Mouse (Mus musculus): ENCODE measurements at regions not wholly inside any gene's neighbourhood (a gene's known extent, or its start where the extent isn't known, plus 50 kb on each side); places are given as distances from the start of the nearest gene placed in this dataset.

- H3K9ac ChIP-seq = no peak overlapping the region
- no peak for TF ChIP-seq CTCF (IDR thresholded peaks at IDR 0.05; ENCODE audit: low read depth)
- no peak overlapping the region for H3K4me2 ChIP-seq
- no peaks in the 10 kb centered on the region for H3K27me3 ChIP-seq (ENCODE audit: insufficient read depth, low read length)
- no peaks in the 10 kb centered on the region for H3K4me1 ChIP-seq (ENCODE audit: insufficient read depth)
- DNase-seq = no peak
- no peak for ATAC-seq (ENCODE audit: insufficient read depth)
- no peaks in the 10 kb centered on the region for H3K36me3 ChIP-seq (ENCODE audit: insufficient read depth)
- no peaks in the 10 kb centered on the region for H3K9me3 ChIP-seq (ENCODE audit: low read depth, low read length)
- H3K27ac ChIP-seq (ENCODE audit: low read depth) = no peak overlapping the region
- no peak overlapping the region for H3K4me3 ChIP-seq (ENCODE audit: low read depth, low read length)
- WGBS = 76% methylated on average over 4 of the region's 4 CpGs
Measured at GRCm38 (mm10) chr4:33731837-33732236, 192.6 kb upstream of the Cnr1 start.

DNA sequence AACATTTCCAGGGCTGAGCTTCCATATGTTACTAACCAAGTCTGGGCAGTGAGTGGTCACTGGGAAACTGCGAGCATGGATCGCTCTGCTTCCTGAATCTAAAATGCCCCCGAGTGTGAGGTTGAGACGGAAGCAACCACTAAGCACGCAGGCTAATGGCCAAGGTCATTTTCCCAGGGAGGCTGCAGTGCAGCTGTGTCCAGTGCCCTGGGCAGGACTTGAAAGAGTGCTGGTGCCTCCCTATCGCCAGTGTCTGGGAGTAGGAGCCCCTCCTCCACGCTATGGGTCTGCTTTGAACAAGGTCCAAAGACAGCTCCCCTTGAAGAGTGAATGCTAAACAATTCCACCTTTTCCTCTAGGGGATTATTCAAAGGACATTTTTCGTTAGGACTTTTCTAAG is 189.5 kb upstream of the Cnr1 start:
- ATAC-seq (ENCODE audit: insufficient read depth) = no peak
- TF ChIP-seq CTCF (IDR thresholded peaks at IDR 0.05; ENCODE audit: low read depth) = no peak

GRCm38 (mm10) chr4:33735442-33735966 is 188.9 kb upstream of the Cnr1 start:
- Histone ChIP-seq H3K4me2 (no peak overlapping the region), H3K9me3 (ENCODE audit: low read depth, low read length) (no peaks in the 10 kb centered on the region), H3K4me1 (ENCODE audit: insufficient read depth) (no peaks in the 10 kb centered on the region), H3K36me3 (ENCODE audit: insufficient read depth) (no peaks in the 10 kb centered on the region), H3K4me3 (ENCODE audit: low read depth, low read length) (no peak overlapping the region), H3K27ac (ENCODE audit: low read depth) (0 out of 2 replicates have a peak overlapping the region, but pooled peaks have one; percentile 56), H3K9ac (no peak overlapping the region), H3K27me3 (ENCODE audit: insufficient read depth, low read length) (no peaks in the 10 kb centered on the region)
- ATAC-seq (ENCODE audit: insufficient read depth) (peak; percentile 19; the same call in 1 of the 2 replicates), DNase-seq (peak; percentile 35)
- TF ChIP-seq CTCF (IDR thresholded peaks at IDR 0.05; ENCODE audit: low read depth) = no peak
- 43% methylated on average over 3 of the region's 3 CpGs for WGBS

More for the DNA sequence above, 189.5 kb upstream of the Cnr1 start:
- Histone ChIP-seq H3K27ac (ENCODE audit: low read depth) (no peak overlapping the region), H3K9me3 (ENCODE audit: low read depth, low read length) (no peaks in the 10 kb centered on the region), H3K4me2 (0 out of 2 replicates have a peak overlapping the region, but pooled peaks have one; percentile 15), H3K36me3 (ENCODE audit: insufficient read depth) (no peaks in the 10 kb centered on the region), H3K4me3 (ENCODE audit: low read depth, low read length) (no peak overlapping the region), H3K27me3 (ENCODE audit: insufficient read depth, low read length) (no peaks in the 10 kb centered on the region), H3K4me1 (ENCODE audit: insufficient read depth) (no peaks in the 10 kb centered on the region), H3K9ac (no peak overlapping the region)
- DNase-seq = peak; percentile 62
- WGBS = 30% methylated on average over 8 of the region's 8 CpGs

DNA sequence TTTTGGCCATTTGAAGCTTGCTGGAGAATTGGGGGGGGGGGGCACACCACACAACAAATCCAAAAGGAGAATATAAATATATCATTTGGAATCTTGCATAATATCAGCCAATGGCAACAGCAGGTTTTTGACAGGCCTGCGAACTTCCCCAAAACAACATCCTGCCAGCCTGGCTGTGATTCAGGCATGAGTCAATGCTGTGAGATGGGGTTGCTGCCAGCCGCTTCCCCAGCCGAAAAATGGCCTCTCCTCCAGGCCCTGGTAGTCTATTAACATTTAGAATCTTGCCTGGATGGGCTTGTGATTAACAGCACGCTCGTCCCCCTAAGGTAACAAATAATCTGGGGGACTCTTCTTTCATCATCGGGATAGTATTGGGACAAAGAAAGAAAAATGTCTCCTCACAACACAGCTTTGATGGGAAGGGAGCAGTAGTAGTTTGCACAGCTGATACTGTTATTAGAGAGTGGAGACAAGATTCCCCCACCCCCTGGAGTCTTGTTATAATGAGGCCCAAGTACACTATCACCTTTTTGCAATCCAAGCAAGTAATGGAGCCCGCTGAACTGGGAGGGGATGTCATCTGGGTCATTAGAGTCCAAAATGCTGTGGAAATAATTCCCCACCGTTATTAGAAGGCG is 188.2 kb upstream of the Cnr1 start:
- H3K4me3 ChIP-seq (ENCODE audit: low read depth, low read length) = no peak overlapping the region
- no peaks in the 10 kb centered on the region for H3K4me1 ChIP-seq (ENCODE audit: insufficient read depth)
- no peaks in the 10 kb centered on the region for H3K36me3 ChIP-seq (ENCODE audit: insufficient read depth)
- no peak for ATAC-seq (ENCODE audit: insufficient read depth)
- 71% methylated on average over 9 of the region's 9 CpGs for whole genome bisulfite sequencing
- no peak for TF ChIP-seq CTCF (IDR thresholded peaks at IDR 0.05; ENCODE audit: low read depth)
- H3K27ac ChIP-seq (ENCODE audit: low read depth) = no peak overlapping the region
- no peak overlapping the region for H3K9ac ChIP-seq
- H3K9me3 ChIP-seq (ENCODE audit: low read depth, low read length) = no peaks in the 10 kb centered on the region
- no peak overlapping the region for H3K4me2 ChIP-seq
- no peaks in the 10 kb centered on the region for H3K27me3 ChIP-seq (ENCODE audit: insufficient read depth, low read length)
- DNase-seq = peak; percentile 43

- H3K9me3 ChIP-seq (ENCODE audit: low read depth, low read length) = no peaks in the 10 kb centered on the region
- H3K4me1 ChIP-seq (ENCODE audit: insufficient read depth) = no peaks in the 10 kb centered on the region
- no peaks in the 10 kb centered on the region for H3K27me3 ChIP-seq (ENCODE audit: insufficient read depth, low read length)
- ATAC-seq (ENCODE audit: insufficient read depth) = no peak
- WGBS = 29% methylated on average over 1 of the region's 1 CpGs
- no peak overlapping the region for H3K4me3 ChIP-seq (ENCODE audit: low read depth, low read length)
- TF ChIP-seq CTCF (IDR thresholded peaks at IDR 0.05; ENCODE audit: low read depth) = no peak
- H3K36me3 ChIP-seq (ENCODE audit: insufficient read depth) = no peaks in the 10 kb centered on the region
- H3K27ac ChIP-seq (ENCODE audit: low read depth) = no peak overlapping the region
- DNase-seq = peak; percentile 74
- H3K4me2 ChIP-seq = no peak overlapping the region
- no peak overlapping the region for H3K9ac ChIP-seq
Measured at GRCm38 (mm10) chr4:33737337-33737736, 187.1 kb upstream of the Cnr1 start.

- WGBS = 14% methylated on average over 8 of the region's 8 CpGs
- H3K9ac ChIP-seq = no peak overlapping the region
- no peaks in the 10 kb centered on the region for H3K27me3 ChIP-seq (ENCODE audit: insufficient read depth, low read length)
- ATAC-seq (ENCODE audit: insufficient read depth) (no peak), DNase-seq (peak; percentile 24)
- no peak overlapping the region for H3K4me2 ChIP-seq
- no peak for TF ChIP-seq CTCF (IDR thresholded peaks at IDR 0.05; ENCODE audit: low read depth)
- H3K36me3 ChIP-seq (ENCODE audit: insufficient read depth) = no peaks in the 10 kb centered on the region
- no peak overlapping the region for H3K27ac ChIP-seq (ENCODE audit: low read depth)
- no peak overlapping the region for H3K4me3 ChIP-seq (ENCODE audit: low read depth, low read length)
- H3K9me3 ChIP-seq (ENCODE audit: low read depth, low read length) = no peaks in the 10 kb centered on the region
- no peaks in the 10 kb centered on the region for H3K4me1 ChIP-seq (ENCODE audit: insufficient read depth)
Measured at GRCm38 (mm10) chr4:33737859-33738417, 186.5 kb upstream of the Cnr1 start.

GRCm38 (mm10) chr4:33739211-33739904 is 185.0 kb upstream of the Cnr1 start:
- ATAC-seq (ENCODE audit: insufficient read depth) (peak; percentile 38; the same call in 1 of the 2 replicates), DNase-seq (peak; percentile 62)
- no peak overlapping the region for H3K4me3 ChIP-seq (ENCODE audit: low read depth, low read length)
- H3K9me3 ChIP-seq (ENCODE audit: low read depth, low read length) = no peaks in the 10 kb centered on the region
- H3K9ac ChIP-seq = no peak overlapping the region
- no peak overlapping the region for H3K4me2 ChIP-seq
- H3K27ac ChIP-seq (ENCODE audit: low read depth) = no peak overlapping the region
- H3K27me3 ChIP-seq (ENCODE audit: insufficient read depth, low read length) = no peaks in the 10 kb centered on the region
- H3K4me1 ChIP-seq (ENCODE audit: insufficient read depth) = no peaks in the 10 kb centered on the region
- no peak for TF ChIP-seq CTCF (IDR thresholded peaks at IDR 0.05; ENCODE audit: low read depth)
- H3K36me3 ChIP-seq (ENCODE audit: insufficient read depth) = no peaks in the 10 kb centered on the region
- WGBS = 63% methylated on average over 8 of the region's 8 CpGs

All from lung, embryonic 14.5 days (tissue).